24 mouse cellular contexts compared by ENCODE assay signal in the genomic region with DNA sequence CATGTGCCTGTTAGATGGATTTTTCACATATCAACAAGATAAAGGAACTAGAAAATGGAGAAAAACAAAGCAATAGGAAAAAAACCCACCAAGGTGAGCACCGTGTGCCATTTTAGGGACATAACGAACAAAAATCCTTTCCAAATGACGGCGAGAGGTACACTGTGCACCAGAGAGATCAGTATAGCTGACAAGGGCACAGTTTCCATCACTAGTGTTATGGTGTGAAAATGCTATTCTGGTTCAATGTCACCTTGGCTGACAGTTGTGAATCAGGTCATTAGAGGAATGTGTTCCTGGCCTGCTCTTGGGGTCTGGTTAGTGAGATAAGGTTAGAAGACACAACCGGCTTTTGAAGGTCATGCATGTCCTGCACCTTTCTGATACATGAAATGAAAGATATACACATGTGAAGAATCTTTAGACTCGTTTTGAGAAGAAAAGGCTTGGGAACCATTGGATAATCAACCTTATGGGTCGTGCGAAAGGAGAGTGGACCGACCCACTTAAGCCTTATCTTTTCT.
A peak's percentile ranks its signal among the peaks of the same experiment; 100 is the strongest.
DNase-seq lines count a peak whose midpoint lies in the region; ATAC-seq and TF ChIP-seq lines count a peak whose summit lies in the region.
"Had no signal": no experiment of that assay in that cellular context is flagged by ENCODE, and none has a peak within 500 bp of the region (broad histone marks: within the 10 kb centered on the region; RNA-seq: fewer than 3 reads in every experiment).

No protein-coding gene starts in this region.

- ATAC-seq in G1E (ENCODE audit: extremely low read depth, insufficient number of reproducible peaks, low FRiP score, poor library complexity, severe bottlenecking): peak; percentile 40
- peak; percentile 64 for ATAC-seq in liver, embryonic 12.5 days
- peak; percentile 47; the same call in 1 of the 2 replicates for ATAC-seq in liver, embryonic 16.5 days (ENCODE audit: low read depth)
- no peak for ATAC-seq in inflammation-experienced regulatory T-cells, adult 6 months
- ATAC-seq: activated CD4-positive, CD25-positive, alpha-beta regulatory T cell, adult 4 months; CD4-positive, CD25-positive, alpha-beta regulatory T cell, adult 4 months; hindbrain, embryonic 16.5 days; Patski had no signal

- no peak overlapping the region for H3K27ac ChIP-seq in heart, adult 2 months
- H3K27ac ChIP-seq in liver, embryonic 12.5 days: no peak overlapping the region
- H3K27ac ChIP-seq in liver, embryonic 16.5 days (ENCODE audit: low read length): no peak overlapping the region
- H3K27ac ChIP-seq: embryonic facial prominence, embryonic 15.5 days; forebrain, embryonic 12.5 days; hindbrain, embryonic 12.5 days had no signal

- no peak for TF ChIP-seq CTCF in heart, adult 2 months (IDR thresholded peaks at IDR 0.05)
- no peak for TF ChIP-seq CTCF in G1E (IDR thresholded peaks at IDR 0.05; ENCODE audit: low read depth, low read length)

- no peaks in the 10 kb centered on the region for H3K36me3 ChIP-seq in heart, adult 2 months (ENCODE audit: control insufficient read depth, insufficient read depth, low read length)
- no peaks in the 10 kb centered on the region for H3K36me3 ChIP-seq in G1E (replicated peaks)
- no peaks in the 10 kb centered on the region for H3K36me3 ChIP-seq in liver, embryonic 12.5 days
- no peaks in the 10 kb centered on the region for H3K36me3 ChIP-seq in liver, embryonic 16.5 days (ENCODE audit: control insufficient read depth, insufficient read depth)
- H3K36me3 ChIP-seq: embryonic facial prominence, embryonic 15.5 days; forebrain, embryonic 12.5 days; heart, embryonic 12.5 days; hindbrain, embryonic 12.5 days had no signal

- no peak for TF ChIP-seq EP300 in heart, adult 2 months (IDR thresholded peaks at IDR 0.05; ENCODE audit: insufficient read depth, low read depth, low read length)

- no peaks in the 10 kb centered on the region for H3K4me1 ChIP-seq in heart, adult 2 months (ENCODE audit: control insufficient read depth, insufficient read depth, low read length)
- peaks cover 12% of the 10 kb centered on the region for H3K4me1 ChIP-seq in G1E (ENCODE audit: insufficient read depth, low read depth, low read length)
- peaks cover 10% of the 10 kb centered on the region for H3K4me1 ChIP-seq in liver, embryonic 12.5 days
- no peaks in the 10 kb centered on the region for H3K4me1 ChIP-seq in liver, embryonic 16.5 days (ENCODE audit: control insufficient read depth, low read depth, low read length)
- H3K4me1 ChIP-seq: embryonic facial prominence, embryonic 15.5 days; forebrain, embryonic 12.5 days; hindbrain, embryonic 12.5 days had no signal

- H3K4me2 ChIP-seq in liver, embryonic 12.5 days: no peak overlapping the region
- H3K4me2 ChIP-seq in liver, embryonic 16.5 days (ENCODE audit: low read depth, low read length): no peak overlapping the region
- H3K4me2 ChIP-seq: embryonic facial prominence, embryonic 15.5 days; forebrain, embryonic 12.5 days; heart, embryonic 12.5 days; hindbrain, embryonic 12.5 days had no signal

- no peak for TF ChIP-seq POLR2A in heart, adult 2 months (IDR thresholded peaks at IDR 0.05; ENCODE audit: insufficient read depth, low read depth, low read length)

- DNase-seq in heart, adult 11 months: peak; percentile 54
- DNase-seq in heart, adult 2 months: no peak
- DNase-seq in G1E (ENCODE audit: low spot score) (no peak), MN1 (ENCODE audit: low spot score) (no peak)
- no peak for DNase-seq in gastrocnemius, adult 8-10 months (ENCODE audit: low spot score in 2 of 2)
- DNase-seq: adrenal gland, postnatal 14 days; B cell, adult 2 months; cerebellum, adult 2 months; cerebellum, postnatal 10 days; embryo, embryonic 11 days; gastrocnemius, postnatal 25 days; heart, postnatal 4 days had no signal

- H3K27me3 ChIP-seq in heart, adult 2 months (ENCODE audit: control insufficient read depth, insufficient read depth, low read length): no peaks in the 10 kb centered on the region
- H3K27me3 ChIP-seq in G1E (ENCODE audit: insufficient read depth, low read length): no peaks in the 10 kb centered on the region
- H3K27me3 ChIP-seq in liver, embryonic 12.5 days (replicated peaks): no peaks in the 10 kb centered on the region
- no peaks in the 10 kb centered on the region for H3K27me3 ChIP-seq in liver, embryonic 16.5 days (ENCODE audit: control insufficient read depth, insufficient read depth, low read depth, low read length)
- H3K27me3 ChIP-seq: embryonic facial prominence, embryonic 15.5 days; forebrain, embryonic 12.5 days; heart, embryonic 12.5 days; hindbrain, embryonic 12.5 days had no signal

- WGBS in heart, adult 2 months: 60% methylated on average over 9 of the region's 9 CpGs
- WGBS in liver, embryonic 12.5 days (ENCODE audit: insufficient replicate concordance): 55% methylated on average over 9 of the region's 9 CpGs
- 53% methylated on average over 9 of the region's 9 CpGs for WGBS in liver, embryonic 16.5 days (ENCODE audit: insufficient replicate concordance)

- intact Hi-C loops in heart, adult 2 months (cut with DNase I): loop anchor here (5.0 kb wide), 1 partner anchor 76 kb away; a partner anchor contains a TSS

- no peak overlapping the region for H3K4me3 ChIP-seq in heart, adult 2 months
- H3K4me3 ChIP-seq in G1E (ENCODE audit: low read depth, low read length): no peak overlapping the region
- no peak overlapping the region for H3K4me3 ChIP-seq in liver, embryonic 12.5 days
- H3K4me3 ChIP-seq in liver, embryonic 16.5 days (ENCODE audit: low read depth, low read length): no peak overlapping the region
- H3K4me3 ChIP-seq: embryonic facial prominence, embryonic 15.5 days; erythroblast, embryonic 14.5 days; forebrain, embryonic 12.5 days; heart, embryonic 12.5 days; hindbrain, embryonic 12.5 days had no signal

- H3K9me3 ChIP-seq in G1E (replicated peaks): no peaks in the 10 kb centered on the region
- H3K9me3 ChIP-seq in liver, embryonic 12.5 days (replicated peaks): no peaks in the 10 kb centered on the region
- H3K9me3 ChIP-seq in liver, embryonic 16.5 days (replicated peaks; ENCODE audit: control insufficient read depth, low read length): no peaks in the 10 kb centered on the region
- H3K9me3 ChIP-seq: embryonic facial prominence, embryonic 15.5 days; forebrain, embryonic 12.5 days; heart, embryonic 12.5 days; hindbrain, embryonic 12.5 days had no signal

- no peak overlapping the region for H3K9ac ChIP-seq in heart, adult 2 months (ENCODE audit: low read depth, low read length)
- no peak overlapping the region for H3K9ac ChIP-seq in liver, embryonic 12.5 days
- no peak overlapping the region for H3K9ac ChIP-seq in liver, embryonic 16.5 days (ENCODE audit: low read depth, low read length)
- H3K9ac ChIP-seq: embryonic facial prominence, embryonic 15.5 days; forebrain, embryonic 12.5 days; heart, embryonic 12.5 days; hindbrain, embryonic 12.5 days had no signal

- H3K79me2 ChIP-seq in heart, adult 2 months (replicated peaks; ENCODE audit: control insufficient read depth, insufficient read depth, low read length): no peaks in the 10 kb centered on the region
